ENCODE assay signal across 9 mouse cellular contexts in genomic region chr4:128774467-128774866, GRCm38 (mm10). TPM values are rescaled to one million over a fixed set of nuclear protein-coding genes. Genes with fewer than 3 reads are reported as not detected.
DNase-seq lines count a peak whose midpoint lies in the region; ATAC-seq and TF ChIP-seq lines count a peak whose summit lies in the region.
"Had no signal": no experiment of that assay in that cellular context is flagged by ENCODE, and none has a peak within 500 bp of the region (broad histone marks: within the 10 kb centered on the region; RNA-seq: fewer than 3 reads in every experiment).

No protein-coding gene starts in this region.

- H3K27me3 ChIP-seq in kidney, adult 2 months (replicated peaks; ENCODE audit: control insufficient read depth, insufficient read depth, low read length) = no peaks in the 10 kb centered on the region
- no peaks in the 10 kb centered on the region for H3K27me3 ChIP-seq in kidney, embryonic 14.5 days (ENCODE audit: control insufficient read depth, insufficient read depth, low read length)
- H3K27me3 ChIP-seq in E14TG2a.4 (ENCODE audit: insufficient read depth, low read length) = peaks cover 2% of the 10 kb centered on the region; the same call in 1 of the 2 replicates
- H3K27me3 ChIP-seq in embryonic facial prominence, embryonic 14.5 days (replicated peaks; ENCODE audit: control insufficient read depth, insufficient read depth, low read length) = no peaks in the 10 kb centered on the region
- no peaks in the 10 kb centered on the region for H3K27me3 ChIP-seq in liver, embryonic 12.5 days (replicated peaks)
- H3K27me3 ChIP-seq: midbrain, embryonic 12.5 days had no signal

- no peaks in the 10 kb centered on the region for H3K9me3 ChIP-seq in kidney, embryonic 14.5 days (ENCODE audit: control insufficient read depth, low read length)
- no peaks in the 10 kb centered on the region for H3K9me3 ChIP-seq in E14TG2a.4 (ENCODE audit: low read length)
- H3K9me3 ChIP-seq in embryonic facial prominence, embryonic 14.5 days (ENCODE audit: control insufficient read depth, low read length) = no peaks in the 10 kb centered on the region
- H3K9me3 ChIP-seq in liver, embryonic 12.5 days (replicated peaks) = no peaks in the 10 kb centered on the region
- H3K9me3 ChIP-seq: midbrain, embryonic 12.5 days had no signal

- H3K4me3 ChIP-seq in kidney, adult 2 months (ENCODE audit: insufficient read depth, low read depth, low read length) = no peak overlapping the region
- no peak overlapping the region for H3K4me3 ChIP-seq in kidney, embryonic 14.5 days (ENCODE audit: low read length)
- H3K4me3 ChIP-seq in E14TG2a.4 (replicated peaks; ENCODE audit: low read length) = no peak overlapping the region
- H3K4me3 ChIP-seq in embryonic facial prominence, embryonic 14.5 days (ENCODE audit: low read depth, low read length) = no peak overlapping the region
- H3K4me3 ChIP-seq in liver, embryonic 12.5 days = no peak overlapping the region
- H3K4me3 ChIP-seq: midbrain, embryonic 12.5 days had no signal

- TF ChIP-seq POLR2A in kidney, adult 2 months (IDR thresholded peaks at IDR 0.05; ENCODE audit: low read depth, low read length) = no peak

- H3K4me1 ChIP-seq in kidney, adult 2 months (ENCODE audit: control insufficient read depth, insufficient read depth, low read length) = no peaks in the 10 kb centered on the region
- no peaks in the 10 kb centered on the region for H3K4me1 ChIP-seq in kidney, embryonic 14.5 days (ENCODE audit: control insufficient read depth, insufficient read depth, low read length)
- H3K4me1 ChIP-seq in E14TG2a.4 (replicated peaks; ENCODE audit: low read depth, low read length) = peaks cover 10% of the 10 kb centered on the region
- no peaks in the 10 kb centered on the region for H3K4me1 ChIP-seq in embryonic facial prominence, embryonic 14.5 days (ENCODE audit: control insufficient read depth, insufficient read depth, low read length)
- H3K4me1 ChIP-seq in liver, embryonic 12.5 days = peaks cover 7% of the 10 kb centered on the region; the same call in 1 of the 2 replicates

- no peak overlapping the region for H3K27ac ChIP-seq in kidney, adult 2 months (ENCODE audit: insufficient read depth, low read depth, low read length)
- no peak overlapping the region for H3K27ac ChIP-seq in kidney, embryonic 14.5 days (ENCODE audit: low read depth, low read length)
- H3K27ac ChIP-seq in embryonic facial prominence, embryonic 14.5 days (replicated peaks; ENCODE audit: low read depth, low read length) = no peak overlapping the region
- H3K27ac ChIP-seq in liver, embryonic 12.5 days = no peak overlapping the region
- H3K27ac ChIP-seq: midbrain, embryonic 12.5 days had no signal

- ATAC-seq in kidney, embryonic 14.5 days (ENCODE audit: low FRiP score, low TSS enrichment) = no peak
- ATAC-seq in embryonic facial prominence, embryonic 14.5 days (ENCODE audit: low read depth) = no peak
- ATAC-seq in liver, embryonic 12.5 days = 0 out of 2 replicates have a peak, but pooled peaks have one; percentile 19

- H3K9ac ChIP-seq in kidney, embryonic 14.5 days (ENCODE audit: low read depth, low read length) = no peak overlapping the region
- no peak overlapping the region for H3K9ac ChIP-seq in embryonic facial prominence, embryonic 14.5 days (ENCODE audit: low read depth, low read length)
- H3K9ac ChIP-seq in liver, embryonic 12.5 days = no peak overlapping the region
- H3K9ac ChIP-seq: midbrain, embryonic 12.5 days had no signal

- 90% methylated on average over 9 of the region's 9 CpGs for WGBS in kidney, adult 2 months
- 96% methylated on average over 9 of the region's 9 CpGs for WGBS in kidney, embryonic 14.5 days
- WGBS in embryonic facial prominence, embryonic 14.5 days = 90% methylated on average over 9 of the region's 9 CpGs
- 83% methylated on average over 9 of the region's 9 CpGs for WGBS in liver, embryonic 12.5 days (ENCODE audit: insufficient replicate concordance)

- DNase-seq in kidney, adult 2 months = peak; percentile 67
- peak; percentile 39 for DNase-seq in WW6 (ENCODE audit: low read depth, low spot score)
- DNase-seq in embryonic facial prominence, embryonic 14.5 days (ENCODE audit: low spot score) = peak; percentile 13
- DNase-seq in spleen, postnatal 10 days (ENCODE audit: low spot score in 2 of 2) = peak; percentile 61 to 79
- DNase-seq in urinary bladder, adult 2 months (ENCODE audit: low spot score) = no peak

- H3K36me3 ChIP-seq in kidney, adult 2 months (ENCODE audit: control insufficient read depth, insufficient read depth, low read length) = peaks cover 2% of the 10 kb centered on the region; the same call in 1 of the 2 replicates
- H3K36me3 ChIP-seq in kidney, embryonic 14.5 days (ENCODE audit: control insufficient read depth, insufficient read depth, low read length) = peaks cover 71% of the 10 kb centered on the region
- no peaks in the 10 kb centered on the region for H3K36me3 ChIP-seq in E14TG2a.4 (ENCODE audit: insufficient read depth, low read length)
- peaks cover 75% of the 10 kb centered on the region for H3K36me3 ChIP-seq in embryonic facial prominence, embryonic 14.5 days (ENCODE audit: control insufficient read depth, insufficient read depth, low read length)
- H3K36me3 ChIP-seq in liver, embryonic 12.5 days = peaks cover 76% of the 10 kb centered on the region

- TF ChIP-seq CTCF in kidney, adult 2 months (conservative IDR thresholded peaks at IDR 0.05; ENCODE audit: insufficient read depth, insufficient read length, low read depth, low read length) = peak; percentile 67
- peak; percentile 96 for TF ChIP-seq CTCF in E14TG2a.4 (conservative IDR thresholded peaks at IDR 0.05; ENCODE audit: low read length)

- no peak overlapping the region for H3K4me2 ChIP-seq in kidney, embryonic 14.5 days (replicated peaks; ENCODE audit: low read depth, low read length)
- H3K4me2 ChIP-seq in embryonic facial prominence, embryonic 14.5 days (ENCODE audit: low read depth, low read length) = no peak overlapping the region
- no peak overlapping the region for H3K4me2 ChIP-seq in liver, embryonic 12.5 days
- H3K4me2 ChIP-seq: midbrain, embryonic 12.5 days had no signal

RNA-seq across cellular contexts. Expression of gene A3galt2, which starts 19.3 kb away (rescaled TPM):
- polyA plus RNA-seq in kidney, adult 2 months (2012; rRNA removed) = 0.16 and 0.39 TPM in 2 replicates
- polyA plus RNA-seq in kidney, embryonic 14.5 days (2014; fragmentation: Nextera tagmentation; extraction: Ambion mirVana) = 0.23 and 0.49 TPM in 2 replicates
- polyA plus RNA-seq in embryonic facial prominence, embryonic 14.5 days (2014; fragmentation: Nextera tagmentation; extraction: Ambion mirVana) = 0.13 TPM in 2 replicates
- polyA plus RNA-seq in liver, embryonic 12.5 days (2016; fragmentation: Nextera tagmentation; extraction: Ambion mirVana) = 0.04 and 0.06 TPM in 2 replicates
- 0.28 and 0.33 TPM in 2 replicates for polyA plus RNA-seq in urinary bladder, adult 2 months (2012; rRNA removed)

RNA-seq across cellular contexts. Expression of gene Zfp362, which starts 31.4 kb away (rescaled TPM):
- polyA plus RNA-seq in kidney, adult 2 months (2012; rRNA removed) = 29.5 and 29.7 TPM in 2 replicates
- polyA plus RNA-seq in kidney, embryonic 14.5 days (2014; fragmentation: Nextera tagmentation; extraction: Ambion mirVana) = 33.4 and 37.8 TPM in 2 replicates
- polyA plus RNA-seq in embryonic facial prominence, embryonic 14.5 days (2014; fragmentation: Nextera tagmentation; extraction: Ambion mirVana) = 28.6 and 34.0 TPM in 2 replicates
- 12.1 and 12.6 TPM in 2 replicates for polyA plus RNA-seq in liver, embryonic 12.5 days (2016; fragmentation: Nextera tagmentation; extraction: Ambion mirVana)
- 14.0 and 24.4 TPM in 2 replicates for polyA plus RNA-seq in urinary bladder, adult 2 months (2012; rRNA removed)
